Mouse (Mus musculus) gastrocnemius, postnatal 25 days (tissue): ENCODE results near the gene Rnf34. TPM values are rescaled to one million over a fixed set of nuclear protein-coding genes. Genes with fewer than 3 reads are reported as not detected.

Experiments
- DNase-seq: peaks from one replicate; pipeline ENCODE4 v3.0.0; 2022
- total RNA-seq, 2 experiments: library from RNA; stranded (reverse); gene quantifications; 1 replicate in 1 of 2; 2 replicates in 1 of 2; pipeline ENCODE4 v1.2.3; 2021

Gene Rnf34
- total RNA-seq, 2 experiments from 2014 or later, result 16.9 to 18.7 TPM

GRCm38 (mm10) chr5:122872626-122873025 lies 22.8 kb downstream of the Rnf34 start:
- DNase-seq, result no peak

- DNase-seq, result no peak
These were observed 23.7 kb downstream of the Rnf34 start for GRCm38 (mm10) chr5:122873573-122873972.

- DNase-seq, result no peak
These were observed 24.5 kb downstream of the Rnf34 start for GRCm38 (mm10) chr5:122874359-122874758.

GRCm38 (mm10) chr5:122876671-122877070 lies 26.8 kb downstream of the Rnf34 start:
- no peak for DNase-seq

GRCm38 (mm10) chr5:122880241-122880980 lies 30.6 kb downstream of the Rnf34 start:
- DNase-seq, result no peak

GRCm38 (mm10) chr5:122881313-122881712 lies 31.5 kb downstream of the Rnf34 start:
- DNase-seq, result peak; percentile 40

- no peak for DNase-seq
These were observed 32.6 kb downstream of the Rnf34 start for GRCm38 (mm10) chr5:122882256-122883050.

- no peak for DNase-seq
These were observed 33.4 kb downstream of the Rnf34 start for GRCm38 (mm10) chr5:122883237-122883636.

- DNase-seq, result no peak
These were observed 33.9 kb downstream of the Rnf34 start for GRCm38 (mm10) chr5:122883652-122884235.

GRCm38 (mm10) chr5:122884594-122885348 lies 34.9 kb downstream of the Rnf34 start:
- DNase-seq, result no peak

GRCm38 (mm10) chr5:122887033-122887432 lies 37.2 kb downstream of the Rnf34 start:
- DNase-seq, result no peak

- DNase-seq, result no peak
These were observed 38.2 kb downstream of the Rnf34 start for GRCm38 (mm10) chr5:122887926-122888611.

- DNase-seq, result no peak
These were observed 38.9 kb downstream of the Rnf34 start for GRCm38 (mm10) chr5:122888612-122889214.

- DNase-seq, result no peak
These were observed 40.5 kb downstream of the Rnf34 start for GRCm38 (mm10) chr5:122890396-122890795.

GRCm38 (mm10) chr5:122893270-122893669 lies 43.4 kb downstream of the Rnf34 start:
- no peak for DNase-seq

GRCm38 (mm10) chr5:122894007-122894637 lies 44.3 kb downstream of the Rnf34 start:
- DNase-seq, result no peak

GRCm38 (mm10) chr5:122894821-122895220 lies 45.0 kb downstream of the Rnf34 start:
- no peak for DNase-seq

GRCm38 (mm10) chr5:122898153-122898552 lies 48.3 kb downstream of the Rnf34 start:
- DNase-seq, result no peak

GRCm38 (mm10) chr5:122898963-122899776 lies 49.3 kb downstream of the Rnf34 start:
- DNase-seq, result no peak
